Mouse (Mus musculus): ENCODE measurements around the gene Ube2f.

Gene Ube2f

GRCm38 (mm10) chr1:91297799-91298744, 48.0 kb downstream of the Ube2f start, which contains the start of gene Scly:
TSS of gene Scly (plus strand) at chr1:91298338.
- DNase-seq (ENCODE audit: low read depth, low spot score): peak; percentile 93

- no peak for DNase-seq (ENCODE audit: low read depth, low spot score)
Observed at GRCm38 (mm10) chr1:91299026-91299706, 49.1 kb downstream of the Ube2f start.

- DNase-seq (ENCODE audit: low read depth, low spot score): peak; percentile 20
Observed at GRCm38 (mm10) chr1:91299707-91300426, 49.8 kb downstream of the Ube2f start.

GRCm38 (mm10) chr1:91301206-91301920, 51.3 kb downstream of the Ube2f start:
- DNase-seq (ENCODE audit: low read depth, low spot score): no peak

GRCm38 (mm10) chr1:91302021-91302420, 51.9 kb downstream of the Ube2f start:
- no peak for DNase-seq (ENCODE audit: low read depth, low spot score)

GRCm38 (mm10) chr1:91304621-91305020, 54.5 kb downstream of the Ube2f start:
- DNase-seq (ENCODE audit: low read depth, low spot score): no peak

- DNase-seq (ENCODE audit: low read depth, low spot score): no peak
Observed at GRCm38 (mm10) chr1:91309366-91310085, 59.4 kb downstream of the Ube2f start.

GRCm38 (mm10) chr1:91312273-91312672, 62.2 kb downstream of the Ube2f start:
- no peak for DNase-seq (ENCODE audit: low read depth, low spot score)

GRCm38 (mm10) chr1:91313251-91313650, 63.1 kb downstream of the Ube2f start:
- DNase-seq (ENCODE audit: low read depth, low spot score): peak; percentile 23

- no peak for DNase-seq (ENCODE audit: low read depth, low spot score)
Observed at GRCm38 (mm10) chr1:91317656-91318055, 67.6 kb downstream of the Ube2f start.

- DNase-seq (ENCODE audit: low read depth, low spot score): no peak
Observed at GRCm38 (mm10) chr1:91321760-91322438, 71.8 kb downstream of the Ube2f start, which contains the start of gene Espnl. TSS of gene Espnl (plus strand) at chr1:91322075.

GRCm38 (mm10) chr1:91324646-91325045, 74.5 kb downstream of the Ube2f start:
- DNase-seq (ENCODE audit: low read depth, low spot score): no peak

- no peak for DNase-seq (ENCODE audit: low read depth, low spot score)
Observed at GRCm38 (mm10) chr1:91325488-91326042, 75.5 kb downstream of the Ube2f start.

GRCm38 (mm10) chr1:91332102-91332501, 82.0 kb downstream of the Ube2f start:
- no peak for DNase-seq (ENCODE audit: low read depth, low spot score)

- no peak for DNase-seq (ENCODE audit: low read depth, low spot score)
Observed at GRCm38 (mm10) chr1:91333582-91333981, 83.5 kb downstream of the Ube2f start.

GRCm38 (mm10) chr1:91337355-91337754, 87.3 kb downstream of the Ube2f start:
- no peak for DNase-seq (ENCODE audit: low read depth, low spot score)
